In the genomic region with DNA sequence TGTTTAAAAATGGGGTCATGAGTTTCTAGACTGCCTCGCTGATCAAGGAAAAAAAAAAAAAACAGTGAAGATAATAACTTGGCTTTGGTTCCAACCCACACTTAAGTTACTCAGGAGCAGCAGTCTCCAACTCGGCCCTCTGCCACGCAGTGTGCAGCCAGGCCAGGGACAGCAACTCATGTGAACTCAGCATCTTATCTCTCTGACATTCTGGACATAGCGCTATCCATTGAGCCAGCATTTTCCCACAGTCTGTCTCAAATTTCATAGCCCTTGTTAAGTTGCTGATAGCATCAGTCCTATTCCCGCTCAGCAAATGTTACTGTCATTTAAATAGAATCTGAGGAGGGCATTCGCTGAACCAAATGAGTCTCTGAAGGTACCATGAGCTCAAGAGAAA, we compare ENCODE assay signal across 13 mouse cellular contexts.
DNase-seq lines count a peak whose midpoint lies in the region; ATAC-seq and TF ChIP-seq lines count a peak whose summit lies in the region.
"Had no signal": no experiment of that assay in that cellular context is flagged by ENCODE, and none has a peak within 500 bp of the region (broad histone marks: within the 10 kb centered on the region; RNA-seq: fewer than 3 reads in every experiment).

No protein-coding gene starts in this region.

- H3K79me3 ChIP-seq in C2C12 (ENCODE audit: low read depth) = no peaks in the 10 kb centered on the region

- no peak overlapping the region for H3K4me2 ChIP-seq in midbrain, embryonic 15.5 days
- no peak overlapping the region for H3K4me2 ChIP-seq in forebrain, embryonic 16.5 days (ENCODE audit: low read length)
- H3K4me2 ChIP-seq in forebrain, postnatal 0 days (ENCODE audit: low read depth) = no peak overlapping the region
- H3K4me2 ChIP-seq: hindbrain, embryonic 14.5 days had no signal

- 82% methylated on average over 6 of the region's 6 CpGs for WGBS in midbrain, embryonic 15.5 days
- 88% methylated on average over 6 of the region's 6 CpGs for WGBS in forebrain, embryonic 16.5 days
- WGBS in forebrain, postnatal 0 days = 82% methylated on average over 6 of the region's 6 CpGs

- no peaks in the 10 kb centered on the region for H3K4me1 ChIP-seq in midbrain, embryonic 15.5 days
- no peaks in the 10 kb centered on the region for H3K4me1 ChIP-seq in forebrain, embryonic 16.5 days (replicated peaks; ENCODE audit: control insufficient read depth, insufficient read depth, low read length)
- no peaks in the 10 kb centered on the region for H3K4me1 ChIP-seq in forebrain, postnatal 0 days (ENCODE audit: insufficient read depth)

- no peaks in the 10 kb centered on the region for H3K9me3 ChIP-seq in midbrain, embryonic 15.5 days
- H3K9me3 ChIP-seq in forebrain, embryonic 16.5 days (ENCODE audit: control insufficient read depth, low read length) = no peaks in the 10 kb centered on the region
- H3K9me3 ChIP-seq in forebrain, postnatal 0 days (ENCODE audit: low read length) = no peaks in the 10 kb centered on the region

- no peaks in the 10 kb centered on the region for H3K79me2 ChIP-seq in C2C12 (ENCODE audit: control insufficient read depth, insufficient read depth)

- intact Hi-C loops in gastrocnemius, postnatal 14 days (cut with DNase I; ENCODE audit: low total_unique reads) = no loop called here
- intact Hi-C loops in heart, postnatal 14 days (cut with DNase I) = loop anchor here (5.0 kb wide), 1 partner anchor 42 kb away; no protein-coding TSS in a partner anchor

- no peaks in the 10 kb centered on the region for H3K27me3 ChIP-seq in C2C12 (ENCODE audit: control insufficient read depth, insufficient read depth, insufficient read length)
- no peaks in the 10 kb centered on the region for H3K27me3 ChIP-seq in midbrain, embryonic 15.5 days (replicated peaks)
- no peaks in the 10 kb centered on the region for H3K27me3 ChIP-seq in forebrain, embryonic 16.5 days (replicated peaks; ENCODE audit: control insufficient read depth, insufficient read depth, low read length)
- no peaks in the 10 kb centered on the region for H3K27me3 ChIP-seq in forebrain, postnatal 0 days (ENCODE audit: insufficient read depth, low read length)

- peak; percentile 37 to 76 for DNase-seq in adrenal gland, adult (ENCODE audit: inconsistent age in 2 of 2, low spot score in 1 of 2)
- DNase-seq in adrenal gland, postnatal 4 days (ENCODE audit: low spot score in 2 of 2) = no peak
- peak; percentile 77 for DNase-seq in gastrocnemius, postnatal 14 days
- DNase-seq in heart, postnatal 14 days = peak; percentile 88
- no peak for DNase-seq in forebrain, postnatal 0 days
- DNase-seq: cerebellum, adult 18-20 months; layer of hippocampus, adult 9-11 months; spleen, adult 18-20 months had no signal

- H3ac ChIP-seq in C2C12 (ENCODE audit: control insufficient read depth, insufficient read length, low read depth) = no peak overlapping the region

- H3K4me3 ChIP-seq in C2C12 (ENCODE audit: insufficient read depth, poor library complexity, severe bottlenecking) = no peak overlapping the region
- H3K4me3 ChIP-seq in midbrain, embryonic 15.5 days = no peak overlapping the region
- no peak overlapping the region for H3K4me3 ChIP-seq in forebrain, embryonic 16.5 days (replicated peaks; ENCODE audit: low read length)
- H3K4me3 ChIP-seq in forebrain, postnatal 0 days (ENCODE audit: low read depth, low read length) = no peak overlapping the region
- H3K4me3 ChIP-seq: erythroblast, embryonic 14.5 days had no signal

- no peaks in the 10 kb centered on the region for H3K36me3 ChIP-seq in C2C12 (ENCODE audit: control insufficient read depth, insufficient read depth)
- no peaks in the 10 kb centered on the region for H3K36me3 ChIP-seq in midbrain, embryonic 15.5 days (replicated peaks)
- no peaks in the 10 kb centered on the region for H3K36me3 ChIP-seq in forebrain, embryonic 16.5 days (ENCODE audit: control insufficient read depth, insufficient read depth)
- H3K36me3 ChIP-seq in forebrain, postnatal 0 days (ENCODE audit: insufficient read depth) = no peaks in the 10 kb centered on the region

- no peak overlapping the region for H3K27ac ChIP-seq in midbrain, embryonic 15.5 days
- no peak overlapping the region for H3K27ac ChIP-seq in forebrain, embryonic 16.5 days (ENCODE audit: low read length)
- no peak overlapping the region for H3K27ac ChIP-seq in forebrain, postnatal 0 days (ENCODE audit: low read depth, low read length)
- H3K27ac ChIP-seq: hindbrain, embryonic 14.5 days had no signal

- no peak for TF ChIP-seq CTCF in C2C12 (IDR thresholded peaks at IDR 0.05; ENCODE audit: control insufficient read depth, insufficient read depth, insufficient read length)
- no peak for TF ChIP-seq CTCF in forebrain, postnatal 0 days (IDR thresholded peaks at IDR 0.05; ENCODE audit: low read depth)

- no peak for ATAC-seq in midbrain, embryonic 15.5 days (replicated peaks)
- ATAC-seq in forebrain, embryonic 16.5 days = no peak
- no peak for ATAC-seq in forebrain, postnatal 0 days

- H3K9ac ChIP-seq in midbrain, embryonic 15.5 days = no peak overlapping the region
- H3K9ac ChIP-seq in forebrain, embryonic 16.5 days (replicated peaks; ENCODE audit: low read depth, low read length) = no peak overlapping the region
- H3K9ac ChIP-seq in forebrain, postnatal 0 days = no peak overlapping the region
- H3K9ac ChIP-seq: hindbrain, embryonic 14.5 days had no signal

TF ChIP-seq in C2C12, 6 proteins besides CTCF, POLR2A, EP300 and RAD21:
- peak; percentile 89 for TF ChIP-seq MYOD1 (IDR thresholded peaks at IDR 0.05; ENCODE audit: control insufficient read depth, insufficient read length, low read depth)
- TF ChIP-seq MAX (IDR thresholded peaks at IDR 0.05) = no peak

Comparison
In these comparisons a context has a peak if more than half of its experiments do, and no peak if none do; other contexts are left out.
1. DNase-seq: peak in adrenal gland, adult (2 of 2), gastrocnemius, postnatal 14 days (single experiment) and heart, postnatal 14 days (2 of 2); none in adrenal gland, postnatal 4 days (0 of 2) and forebrain, postnatal 0 days (single experiment).